25 mouse cellular contexts compared by ENCODE assay signal in genomic region chr2:164600179-164600578, GRCm38 (mm10). TPM values are rescaled to one million over a fixed set of nuclear protein-coding genes. Genes with fewer than 3 reads are reported as not detected.
DNase-seq lines count a peak whose midpoint lies in the region; ATAC-seq and TF ChIP-seq lines count a peak whose summit lies in the region.
"Had no signal": no experiment of that assay in that cellular context is flagged by ENCODE, and none has a peak within 500 bp of the region (broad histone marks: within the 10 kb centered on the region; RNA-seq: fewer than 3 reads in every experiment).

No protein-coding gene starts in this region.

- no peak overlapping the region for H3K4me3 ChIP-seq in kidney, postnatal 0 days (replicated peaks; ENCODE audit: low read depth, low read length)
- H3K4me3 ChIP-seq in kidney, embryonic 14.5 days (ENCODE audit: low read length): no peak overlapping the region
- H3K4me3 ChIP-seq in lung, postnatal 0 days (ENCODE audit: low read depth, low read length): no peak overlapping the region
- H3K4me3 ChIP-seq in MEL (ENCODE audit: control insufficient read depth in 1 of 2, insufficient read depth in 1 of 2, low read depth in 2 of 2, low read length in 2 of 2): no peak overlapping the region
- H3K4me3 ChIP-seq in forebrain, embryonic 14.5 days (ENCODE audit: low read depth, low read length): no peak overlapping the region
- H3K4me3 ChIP-seq: forebrain, embryonic 12.5 days; limb, embryonic 12.5 days; neural tube, embryonic 13.5 days had no signal

- no peaks in the 10 kb centered on the region for H3K79me2 ChIP-seq in MEL (ENCODE audit: control insufficient read depth, insufficient read depth, low read length, poor library complexity)

- no peaks in the 10 kb centered on the region for H3K4me1 ChIP-seq in kidney, postnatal 0 days (replicated peaks; ENCODE audit: insufficient read depth, low read length)
- H3K4me1 ChIP-seq in kidney, embryonic 14.5 days (ENCODE audit: control insufficient read depth, insufficient read depth, low read length): no peaks in the 10 kb centered on the region
- no peaks in the 10 kb centered on the region for H3K4me1 ChIP-seq in lung, postnatal 0 days (ENCODE audit: insufficient read depth, low read depth, low read length)
- no peaks in the 10 kb centered on the region for H3K4me1 ChIP-seq in MEL (ENCODE audit: control insufficient read depth in 1 of 2, insufficient read depth in 2 of 2, low read length in 2 of 2)
- H3K4me1 ChIP-seq in forebrain, embryonic 14.5 days (ENCODE audit: control insufficient read depth, insufficient read depth, low read length): no peaks in the 10 kb centered on the region
- H3K4me1 ChIP-seq: forebrain, embryonic 12.5 days; limb, embryonic 12.5 days; neural tube, embryonic 13.5 days had no signal

- no peak overlapping the region for H3K9ac ChIP-seq in kidney, postnatal 0 days (ENCODE audit: low read depth, low read length)
- no peak overlapping the region for H3K9ac ChIP-seq in kidney, embryonic 14.5 days (ENCODE audit: low read depth, low read length)
- no peak overlapping the region for H3K9ac ChIP-seq in lung, postnatal 0 days (replicated peaks; ENCODE audit: low read depth)
- H3K9ac ChIP-seq in MEL (ENCODE audit: control insufficient read depth, low read depth, low read length, poor library complexity, severe bottlenecking): no peak overlapping the region
- H3K9ac ChIP-seq in forebrain, embryonic 14.5 days (ENCODE audit: low read length): no peak overlapping the region
- H3K9ac ChIP-seq: forebrain, embryonic 12.5 days; limb, embryonic 12.5 days; neural tube, embryonic 13.5 days had no signal

- peak; percentile 25 for TF ChIP-seq RAD21 in MEL (IDR thresholded peaks at IDR 0.05; ENCODE audit: low read depth, low read length)

- H3K27ac ChIP-seq in kidney, postnatal 0 days: no peak overlapping the region
- no peak overlapping the region for H3K27ac ChIP-seq in kidney, embryonic 14.5 days (ENCODE audit: low read depth, low read length)
- H3K27ac ChIP-seq in lung, postnatal 0 days (ENCODE audit: low read length): no peak overlapping the region
- H3K27ac ChIP-seq in MEL (ENCODE audit: control insufficient read depth, low read depth, low read length): no peak overlapping the region
- H3K27ac ChIP-seq in forebrain, embryonic 14.5 days (ENCODE audit: low read depth, low read length): no peak overlapping the region
- H3K27ac ChIP-seq: forebrain, embryonic 12.5 days; limb, embryonic 12.5 days; neural tube, embryonic 13.5 days had no signal

- TF ChIP-seq EP300 in lung, postnatal 0 days (IDR thresholded peaks at IDR 0.05): no peak
- no peak for TF ChIP-seq EP300 in MEL (IDR thresholded peaks at IDR 0.05; ENCODE audit: low read depth in 1 of 2, low read length in 2 of 2)

- no peak overlapping the region for H3K4me2 ChIP-seq in kidney, postnatal 0 days (ENCODE audit: low read length)
- H3K4me2 ChIP-seq in kidney, embryonic 14.5 days (replicated peaks; ENCODE audit: low read depth, low read length): no peak overlapping the region
- no peak overlapping the region for H3K4me2 ChIP-seq in lung, postnatal 0 days (replicated peaks; ENCODE audit: low read depth, low read length)
- H3K4me2 ChIP-seq in forebrain, embryonic 14.5 days (ENCODE audit: low read length): no peak overlapping the region
- H3K4me2 ChIP-seq: forebrain, embryonic 12.5 days; heart, embryonic 11.5 days; limb, embryonic 12.5 days; neural tube, embryonic 13.5 days had no signal

- DNase-seq in kidney, postnatal 0 days (ENCODE audit: low spot score): no peak
- DNase-seq in lung, postnatal 0 days (ENCODE audit: low spot score): no peak
- no peak for DNase-seq in lung, postnatal 4 days
- peak; percentile 10 for DNase-seq in MEL (ENCODE audit: low read depth, low spot score)
- no peak for DNase-seq in forebrain, embryonic 14.5 days (ENCODE audit: low spot score)
- DNase-seq: cerebellum, adult 11 months; cerebellum, postnatal 25 days; heart, postnatal 36 days; right cerebral cortex, postnatal 14 days; thymus, postnatal 25 days had no signal

- H3K27me3 ChIP-seq in kidney, postnatal 0 days (ENCODE audit: insufficient read depth, low read length): no peaks in the 10 kb centered on the region
- H3K27me3 ChIP-seq in kidney, embryonic 14.5 days (ENCODE audit: control insufficient read depth, insufficient read depth, low read length): no peaks in the 10 kb centered on the region
- no peaks in the 10 kb centered on the region for H3K27me3 ChIP-seq in lung, postnatal 0 days (replicated peaks; ENCODE audit: insufficient read depth, low read length)
- H3K27me3 ChIP-seq in MEL (ENCODE audit: control insufficient read depth in 1 of 2, insufficient read depth in 2 of 2, low read length in 2 of 2): peaks cover 0 to 4% of the 10 kb centered on the region in 2 experiments; a peak in 2 of 4 replicates
- no peaks in the 10 kb centered on the region for H3K27me3 ChIP-seq in forebrain, embryonic 14.5 days (replicated peaks; ENCODE audit: control insufficient read depth, insufficient read depth, low read length)
- H3K27me3 ChIP-seq: forebrain, embryonic 12.5 days; limb, embryonic 12.5 days; neural tube, embryonic 13.5 days had no signal

- no peak for TF ChIP-seq POLR2A in MEL (IDR thresholded peaks at IDR 0.05; ENCODE audit: control insufficient read depth in 1 of 2, insufficient read depth in 1 of 2, low read depth in 1 of 2, low read length in 2 of 2, poor library complexity in 1 of 2)

- 78% methylated on average over 3 of the region's 3 CpGs for WGBS in kidney, postnatal 0 days
- WGBS in kidney, embryonic 14.5 days: 73% methylated on average over 3 of the region's 3 CpGs
- WGBS in lung, postnatal 0 days: 61% methylated on average over 3 of the region's 3 CpGs
- 67% methylated on average over 3 of the region's 3 CpGs for WGBS in forebrain, embryonic 14.5 days

- no peaks in the 10 kb centered on the region for H3K9me3 ChIP-seq in kidney, postnatal 0 days (replicated peaks; ENCODE audit: low read length)
- H3K9me3 ChIP-seq in kidney, embryonic 14.5 days (ENCODE audit: control insufficient read depth, low read length): no peaks in the 10 kb centered on the region
- no peaks in the 10 kb centered on the region for H3K9me3 ChIP-seq in lung, postnatal 0 days (ENCODE audit: low read length)
- no peaks in the 10 kb centered on the region for H3K9me3 ChIP-seq in MEL (replicated peaks; ENCODE audit: insufficient read depth, low read length)
- no peaks in the 10 kb centered on the region for H3K9me3 ChIP-seq in forebrain, embryonic 14.5 days (replicated peaks; ENCODE audit: control insufficient read depth, low read length)
- H3K9me3 ChIP-seq: neural tube, embryonic 13.5 days had no signal

- ATAC-seq in kidney, postnatal 0 days (replicated peaks; ENCODE audit: low FRiP score, low read depth): no peak
- ATAC-seq in kidney, embryonic 14.5 days (ENCODE audit: low FRiP score, low TSS enrichment): no peak
- no peak for ATAC-seq in lung, postnatal 0 days
- 0 out of 2 replicates have a peak, but pooled peaks have one; percentile 17 for ATAC-seq in megakaryocyte progenitor cell, adult 5-6 weeks (replicated peaks; ENCODE audit: poor library complexity)
- ATAC-seq in forebrain, embryonic 14.5 days: no peak
- ATAC-seq: hindbrain, embryonic 16.5 days had no signal

- no peaks in the 10 kb centered on the region for H3K36me3 ChIP-seq in kidney, postnatal 0 days (ENCODE audit: insufficient read depth, low read length)
- no peaks in the 10 kb centered on the region for H3K36me3 ChIP-seq in kidney, embryonic 14.5 days (ENCODE audit: control insufficient read depth, insufficient read depth, low read length)
- H3K36me3 ChIP-seq in lung, postnatal 0 days (ENCODE audit: insufficient read depth, low read length): no peaks in the 10 kb centered on the region
- H3K36me3 ChIP-seq in MEL (ENCODE audit: control insufficient read depth in 1 of 2, insufficient read depth in 2 of 2, low read length in 2 of 2): no peaks in the 10 kb centered on the region
- H3K36me3 ChIP-seq in forebrain, embryonic 14.5 days (ENCODE audit: control insufficient read depth, insufficient read depth, low read length): no peaks in the 10 kb centered on the region
- H3K36me3 ChIP-seq: forebrain, embryonic 12.5 days; limb, embryonic 12.5 days; neural tube, embryonic 13.5 days had no signal

- TF ChIP-seq CTCF in kidney, postnatal 0 days (IDR thresholded peaks at IDR 0.05; ENCODE audit: low read depth): peak; percentile 30
- TF ChIP-seq CTCF in lung, postnatal 0 days (IDR thresholded peaks at IDR 0.05): 0 out of 2 replicates have a peak, but pooled peaks have one; percentile 26
- peak; percentile 55 to 57 (median 56) for TF ChIP-seq CTCF in MEL (IDR thresholded peaks at IDR 0.05 in 2 of 3, conservative IDR thresholded peaks at IDR 0.05 in 1 of 3; ENCODE audit: control insufficient read depth in 1 of 3, insufficient read depth in 1 of 3, low read depth in 2 of 3, low read length in 3 of 3, poor library complexity in 1 of 3, severe bottlenecking in 1 of 3)

RNA-seq across cellular contexts. Expression of gene Eppin, which starts 6.8 kb away (rescaled TPM):
- polyA plus RNA-seq in kidney, postnatal 0 days (2015; fragmentation: Nextera tagmentation; extraction: Ambion mirVana): 0.16 TPM in 1 of 2 replicates, not detected in the other
- polyA plus RNA-seq in kidney, embryonic 14.5 days (2014; fragmentation: Nextera tagmentation; extraction: Ambion mirVana): not detected in 2 replicates
- polyA plus RNA-seq in lung, postnatal 0 days (2015; fragmentation: Nextera tagmentation; extraction: Ambion mirVana): not detected in 2 replicates
- not detected in 2 replicates for total RNA-seq in MEL (2012; rRNA removed)
- polyA plus RNA-seq in MEL (2012; ENCODE audit: insufficient read depth in 1 of 2, insufficient read length in 2 of 2, low read depth in 1 of 2, low replicate concordance in 2 of 2, missing spikeins in 1 of 2): not detected
- not detected in 2 replicates for total RNA-seq in megakaryocyte progenitor cell, adult 5-6 weeks (2015)
- total RNA-seq in megakaryocyte progenitor cell, adult 5-6 weeks (2017): not detected in 2 replicates
- not detected in 2 replicates for polyA plus RNA-seq in forebrain, embryonic 14.5 days (2014; fragmentation: Nextera tagmentation; extraction: Ambion mirVana)
- total RNA-seq: CH12.LX; gastrocnemius, postnatal 4 days; heart, postnatal 36 days; layer of hippocampus, adult 8-10 months; left cerebral cortex, adult 18-20 months had no signal
- polyA plus RNA-seq: forebrain, embryonic 12.5 days; heart, embryonic 11.5 days; hindbrain, embryonic 16.5 days; kidney, embryonic 16.5 days; limb, embryonic 12.5 days; lung, embryonic 16.5 days; neural tube, embryonic 13.5 days; spleen, adult 2 months; stomach, embryonic 16.5 days had no signal

RNA-seq across cellular contexts. Expression of gene Wfdc6b, which starts 13.1 kb away (rescaled TPM):
- polyA plus RNA-seq in kidney, postnatal 0 days (2015; fragmentation: Nextera tagmentation; extraction: Ambion mirVana): not detected in 2 replicates
- polyA plus RNA-seq in kidney, embryonic 14.5 days (2014; fragmentation: Nextera tagmentation; extraction: Ambion mirVana): not detected in 2 replicates
- polyA plus RNA-seq in lung, postnatal 0 days (2015; fragmentation: Nextera tagmentation; extraction: Ambion mirVana): 0.90 and 1.3 TPM in 2 replicates
- total RNA-seq in MEL (2012; rRNA removed): not detected in 2 replicates
- polyA plus RNA-seq in MEL (2012; ENCODE audit: insufficient read depth in 1 of 2, insufficient read length in 2 of 2, low read depth in 1 of 2, low replicate concordance in 2 of 2, missing spikeins in 1 of 2): not detected
- not detected in 2 replicates for total RNA-seq in megakaryocyte progenitor cell, adult 5-6 weeks (2015)
- not detected in 2 replicates for total RNA-seq in megakaryocyte progenitor cell, adult 5-6 weeks (2017)
- polyA plus RNA-seq in forebrain, embryonic 14.5 days (2014; fragmentation: Nextera tagmentation; extraction: Ambion mirVana): not detected in 2 replicates
- total RNA-seq: CH12.LX; gastrocnemius, postnatal 4 days; heart, postnatal 36 days; layer of hippocampus, adult 8-10 months; left cerebral cortex, adult 18-20 months had no signal
- polyA plus RNA-seq: forebrain, embryonic 12.5 days; heart, embryonic 11.5 days; hindbrain, embryonic 16.5 days; kidney, embryonic 16.5 days; limb, embryonic 12.5 days; lung, embryonic 16.5 days; neural tube, embryonic 13.5 days; spleen, adult 2 months; stomach, embryonic 16.5 days had no signal

RNA-seq across cellular contexts. Expression of gene Wfdc8, which starts 13.2 kb away (rescaled TPM):
- 0.05 TPM in 1 of 2 replicates, not detected in the other for polyA plus RNA-seq in kidney, postnatal 0 days (2015; fragmentation: Nextera tagmentation; extraction: Ambion mirVana)
- polyA plus RNA-seq in kidney, embryonic 14.5 days (2014; fragmentation: Nextera tagmentation; extraction: Ambion mirVana): not detected in 2 replicates
- 0.36 and 0.43 TPM in 2 replicates for polyA plus RNA-seq in lung, postnatal 0 days (2015; fragmentation: Nextera tagmentation; extraction: Ambion mirVana)
- not detected in 2 replicates for total RNA-seq in MEL (2012; rRNA removed)
- not detected for polyA plus RNA-seq in MEL (2012; ENCODE audit: insufficient read depth in 1 of 2, insufficient read length in 2 of 2, low read depth in 1 of 2, low replicate concordance in 2 of 2, missing spikeins in 1 of 2)
- total RNA-seq in megakaryocyte progenitor cell, adult 5-6 weeks (2015): not detected in 2 replicates
- not detected in 2 replicates for total RNA-seq in megakaryocyte progenitor cell, adult 5-6 weeks (2017)
- polyA plus RNA-seq in forebrain, embryonic 14.5 days (2014; fragmentation: Nextera tagmentation; extraction: Ambion mirVana): not detected in 2 replicates
- total RNA-seq: CH12.LX; gastrocnemius, postnatal 4 days; heart, postnatal 36 days; layer of hippocampus, adult 8-10 months; left cerebral cortex, adult 18-20 months had no signal
- polyA plus RNA-seq: forebrain, embryonic 12.5 days; heart, embryonic 11.5 days; hindbrain, embryonic 16.5 days; kidney, embryonic 16.5 days; limb, embryonic 12.5 days; lung, embryonic 16.5 days; neural tube, embryonic 13.5 days; spleen, adult 2 months; stomach, embryonic 16.5 days had no signal

RNA-seq across cellular contexts. Expression of gene Wfdc6a, which starts 14.9 kb away (rescaled TPM):
- polyA plus RNA-seq in kidney, postnatal 0 days (2015; fragmentation: Nextera tagmentation; extraction: Ambion mirVana): not detected in 2 replicates
- polyA plus RNA-seq in kidney, embryonic 14.5 days (2014; fragmentation: Nextera tagmentation; extraction: Ambion mirVana): not detected in 2 replicates
- 0.93 and 1.0 TPM in 2 replicates for polyA plus RNA-seq in lung, postnatal 0 days (2015; fragmentation: Nextera tagmentation; extraction: Ambion mirVana)
- not detected in 2 replicates for total RNA-seq in MEL (2012; rRNA removed)
- not detected for polyA plus RNA-seq in MEL (2012; ENCODE audit: insufficient read depth in 1 of 2, insufficient read length in 2 of 2, low read depth in 1 of 2, low replicate concordance in 2 of 2, missing spikeins in 1 of 2)
- not detected in 2 replicates for total RNA-seq in megakaryocyte progenitor cell, adult 5-6 weeks (2015)
- not detected in 2 replicates for total RNA-seq in megakaryocyte progenitor cell, adult 5-6 weeks (2017)
- not detected in 2 replicates for polyA plus RNA-seq in forebrain, embryonic 14.5 days (2014; fragmentation: Nextera tagmentation; extraction: Ambion mirVana)
- total RNA-seq: CH12.LX; gastrocnemius, postnatal 4 days; layer of hippocampus, adult 8-10 months; left cerebral cortex, adult 18-20 months had no signal
- polyA plus RNA-seq: forebrain, embryonic 12.5 days; heart, embryonic 11.5 days; kidney, embryonic 16.5 days; limb, embryonic 12.5 days; neural tube, embryonic 13.5 days had no signal

RNA-seq across cellular contexts. Expression of gene Spint3, which starts 26.9 kb away (rescaled TPM):
- polyA plus RNA-seq in kidney, postnatal 0 days (2015; fragmentation: Nextera tagmentation; extraction: Ambion mirVana): not detected in 2 replicates
- not detected in 2 replicates for polyA plus RNA-seq in kidney, embryonic 14.5 days (2014; fragmentation: Nextera tagmentation; extraction: Ambion mirVana)
- polyA plus RNA-seq in lung, postnatal 0 days (2015; fragmentation: Nextera tagmentation; extraction: Ambion mirVana): not detected in 2 replicates
- total RNA-seq in MEL (2012; rRNA removed): not detected in 2 replicates
- not detected for polyA plus RNA-seq in MEL (2012; ENCODE audit: insufficient read depth in 1 of 2, insufficient read length in 2 of 2, low read depth in 1 of 2, low replicate concordance in 2 of 2, missing spikeins in 1 of 2)
- total RNA-seq in megakaryocyte progenitor cell, adult 5-6 weeks (2015): not detected in 2 replicates
- total RNA-seq in megakaryocyte progenitor cell, adult 5-6 weeks (2017): not detected in 2 replicates
- not detected in 2 replicates for polyA plus RNA-seq in forebrain, embryonic 14.5 days (2014; fragmentation: Nextera tagmentation; extraction: Ambion mirVana)
- total RNA-seq: CH12.LX; gastrocnemius, postnatal 4 days; heart, postnatal 36 days; layer of hippocampus, adult 8-10 months; left cerebral cortex, adult 18-20 months had no signal
- polyA plus RNA-seq: forebrain, embryonic 12.5 days; heart, embryonic 11.5 days; hindbrain, embryonic 16.5 days; kidney, embryonic 16.5 days; limb, embryonic 12.5 days; lung, embryonic 16.5 days; neural tube, embryonic 13.5 days; spleen, adult 2 months; stomach, embryonic 16.5 days had no signal
